Mouse (Mus musculus): Measurements from ENCODE around the gene Padi2. TPM values are rescaled to one million over a fixed set of nuclear protein-coding genes. Genes with fewer than 3 reads are reported as not detected.
A peak's percentile ranks its signal among the peaks of the same experiment; 100 is the strongest.

The Padi2 gene
- 2.1 TPM for polyA plus RNA-seq (2012; fragmentation: generic; extraction: Trizol)
- long read RNA-seq, experiment 1: 0 reads
- long read RNA-seq, experiment 2: 0 reads

GRCm38 (mm10) chr4:140906076-140906826 lies at the start of gene Padi2:
Padi2 (plus strand) TSS chr4:140906344.
- H3K79me3 ChIP-seq (ENCODE audit: low read depth): no peaks in the 10 kb centered on the region
- H3ac ChIP-seq (ENCODE audit: control insufficient read depth, insufficient read length, low read depth): peak within 1 kb of the TSS; percentile 7
- TF ChIP-seq CEBPB (IDR thresholded peaks at IDR 0.05; ENCODE audit: low read depth) (no peak), CTCF (IDR thresholded peaks at IDR 0.05; ENCODE audit: control insufficient read depth, insufficient read depth, insufficient read length) (no peak), MYOG (IDR thresholded peaks at IDR 0.05; ENCODE audit: control insufficient read depth, extremely low read depth, insufficient read length) (no peak), USF1 (IDR thresholded peaks at IDR 0.05; ENCODE audit: low read depth) (no peak), MAX (IDR thresholded peaks at IDR 0.05) (no peak), FOSL1 (IDR thresholded peaks at IDR 0.05; ENCODE audit: insufficient read depth, low read length, poor library complexity, severe bottlenecking) (no peak), MYOD1 (IDR thresholded peaks at IDR 0.05; ENCODE audit: control insufficient read depth, insufficient read length, low read depth) (no peak)
- H3K4me3 ChIP-seq (ENCODE audit: insufficient read depth, poor library complexity, severe bottlenecking): no peak within 1 kb of the TSS
- no peaks in the 10 kb centered on the region for H3K27me3 ChIP-seq (ENCODE audit: control insufficient read depth, insufficient read depth, insufficient read length)
- no peaks in the 10 kb centered on the region for H3K79me2 ChIP-seq (ENCODE audit: control insufficient read depth, insufficient read depth)
- H3K36me3 ChIP-seq (ENCODE audit: control insufficient read depth, insufficient read depth): no peaks in the 10 kb centered on the region

DNA sequence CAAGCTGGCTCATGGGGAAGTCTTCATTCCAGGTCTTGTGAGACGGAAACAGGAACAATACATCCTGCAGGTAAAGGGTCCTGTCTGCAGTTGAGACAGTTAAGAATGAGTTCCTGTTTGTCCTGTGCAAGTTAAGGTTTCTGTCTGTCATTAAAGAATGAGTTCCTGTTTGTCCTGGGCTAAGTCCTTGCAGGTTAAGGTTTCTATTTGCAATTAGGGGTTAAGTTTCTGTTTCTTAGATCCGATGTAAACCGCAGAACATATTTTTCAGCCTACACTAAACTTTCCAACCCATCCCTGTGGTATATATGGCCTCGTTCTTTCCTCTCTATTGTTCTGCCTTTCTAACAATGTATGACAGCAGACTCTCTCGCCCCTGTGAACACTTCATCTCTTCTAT lies 49.1 kb upstream of the Padi2 start:
- Histone ChIP-seq H3K79me2 (ENCODE audit: control insufficient read depth, insufficient read depth) (no peaks in the 10 kb centered on the region), H3K36me3 (ENCODE audit: control insufficient read depth, insufficient read depth) (no peaks in the 10 kb centered on the region), H3K27me3 (ENCODE audit: control insufficient read depth, insufficient read depth, insufficient read length) (no peaks in the 10 kb centered on the region), H3K4me3 (ENCODE audit: insufficient read depth, poor library complexity, severe bottlenecking) (no peak overlapping the region), H3ac (ENCODE audit: control insufficient read depth, insufficient read length, low read depth) (no peak overlapping the region), H3K79me3 (ENCODE audit: low read depth) (no peaks in the 10 kb centered on the region)
- TF ChIP-seq MYOD1 (IDR thresholded peaks at IDR 0.05; ENCODE audit: control insufficient read depth, insufficient read length, low read depth) (no peak), CEBPB (IDR thresholded peaks at IDR 0.05; ENCODE audit: low read depth) (no peak), MYOG (IDR thresholded peaks at IDR 0.05; ENCODE audit: control insufficient read depth, extremely low read depth, insufficient read length) (no peak), CTCF (IDR thresholded peaks at IDR 0.05; ENCODE audit: control insufficient read depth, insufficient read depth, insufficient read length) (no peak), MAX (IDR thresholded peaks at IDR 0.05) (no peak), USF1 (IDR thresholded peaks at IDR 0.05; ENCODE audit: low read depth) (no peak), FOSL1 (IDR thresholded peaks at IDR 0.05; ENCODE audit: insufficient read depth, low read length, poor library complexity, severe bottlenecking) (no peak)

DNA sequence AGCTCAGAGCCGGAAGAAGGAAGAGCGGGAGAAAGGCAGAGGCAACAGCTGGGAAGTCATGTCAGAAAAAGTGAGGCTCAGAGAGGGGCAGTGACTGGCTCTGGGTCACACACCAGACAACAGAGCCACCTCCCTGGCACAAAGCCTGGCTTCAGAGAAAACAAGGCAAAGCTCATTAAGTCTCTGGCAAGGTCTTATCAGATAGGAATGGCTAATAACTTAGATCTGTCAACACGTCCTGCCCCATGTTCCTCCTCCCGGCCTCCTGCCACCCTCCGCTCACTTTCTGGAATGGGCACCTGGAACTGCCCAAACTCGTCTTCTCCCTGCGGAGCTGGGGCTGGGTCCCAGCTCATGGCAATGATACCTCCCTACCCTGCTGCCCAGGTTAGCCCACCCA lies 48.3 kb upstream of the Padi2 start:
- Histone ChIP-seq H3K36me3 (ENCODE audit: control insufficient read depth, insufficient read depth) (no peaks in the 10 kb centered on the region), H3K27me3 (ENCODE audit: control insufficient read depth, insufficient read depth, insufficient read length) (no peaks in the 10 kb centered on the region)
- TF ChIP-seq CTCF (IDR thresholded peaks at IDR 0.05; ENCODE audit: control insufficient read depth, insufficient read depth, insufficient read length): no peak
- TF ChIP-seq FOSL1 (IDR thresholded peaks at IDR 0.05; ENCODE audit: insufficient read depth, low read length, poor library complexity, severe bottlenecking): no peak
- TF ChIP-seq MAX (IDR thresholded peaks at IDR 0.05): no peak
- no peak for TF ChIP-seq USF1 (IDR thresholded peaks at IDR 0.05; ENCODE audit: low read depth)
- no peak for TF ChIP-seq MYOG (IDR thresholded peaks at IDR 0.05; ENCODE audit: control insufficient read depth, extremely low read depth, insufficient read length)
- no peak for TF ChIP-seq MYOD1 (IDR thresholded peaks at IDR 0.05; ENCODE audit: control insufficient read depth, insufficient read length, low read depth)
- TF ChIP-seq CEBPB (IDR thresholded peaks at IDR 0.05; ENCODE audit: low read depth): no peak

GRCm38 (mm10) chr4:140859291-140859690 lies 46.9 kb upstream of the Padi2 start:
- no peak for TF ChIP-seq CTCF (IDR thresholded peaks at IDR 0.05; ENCODE audit: control insufficient read depth, insufficient read depth, insufficient read length)
- no peak for TF ChIP-seq FOSL1 (IDR thresholded peaks at IDR 0.05; ENCODE audit: insufficient read depth, low read length, poor library complexity, severe bottlenecking)
- TF ChIP-seq USF1 (IDR thresholded peaks at IDR 0.05; ENCODE audit: low read depth): no peak
- no peak for TF ChIP-seq MYOD1 (IDR thresholded peaks at IDR 0.05; ENCODE audit: control insufficient read depth, insufficient read length, low read depth)
- no peak for TF ChIP-seq MYOG (IDR thresholded peaks at IDR 0.05; ENCODE audit: control insufficient read depth, extremely low read depth, insufficient read length)
- no peak for TF ChIP-seq CEBPB (IDR thresholded peaks at IDR 0.05; ENCODE audit: low read depth)
- no peak for TF ChIP-seq MAX (IDR thresholded peaks at IDR 0.05)
- H3K4me3 ChIP-seq (ENCODE audit: insufficient read depth, poor library complexity, severe bottlenecking): no peak overlapping the region
- H3K36me3 ChIP-seq (ENCODE audit: control insufficient read depth, insufficient read depth): no peaks in the 10 kb centered on the region

More for the DNA sequence above, 48.3 kb upstream of the Padi2 start:
- H3ac ChIP-seq (ENCODE audit: control insufficient read depth, insufficient read length, low read depth): no peak overlapping the region
- H3K79me3 ChIP-seq (ENCODE audit: low read depth): no peaks in the 10 kb centered on the region
- no peak overlapping the region for H3K4me3 ChIP-seq (ENCODE audit: insufficient read depth, poor library complexity, severe bottlenecking)
- no peaks in the 10 kb centered on the region for H3K79me2 ChIP-seq (ENCODE audit: control insufficient read depth, insufficient read depth)

DNA sequence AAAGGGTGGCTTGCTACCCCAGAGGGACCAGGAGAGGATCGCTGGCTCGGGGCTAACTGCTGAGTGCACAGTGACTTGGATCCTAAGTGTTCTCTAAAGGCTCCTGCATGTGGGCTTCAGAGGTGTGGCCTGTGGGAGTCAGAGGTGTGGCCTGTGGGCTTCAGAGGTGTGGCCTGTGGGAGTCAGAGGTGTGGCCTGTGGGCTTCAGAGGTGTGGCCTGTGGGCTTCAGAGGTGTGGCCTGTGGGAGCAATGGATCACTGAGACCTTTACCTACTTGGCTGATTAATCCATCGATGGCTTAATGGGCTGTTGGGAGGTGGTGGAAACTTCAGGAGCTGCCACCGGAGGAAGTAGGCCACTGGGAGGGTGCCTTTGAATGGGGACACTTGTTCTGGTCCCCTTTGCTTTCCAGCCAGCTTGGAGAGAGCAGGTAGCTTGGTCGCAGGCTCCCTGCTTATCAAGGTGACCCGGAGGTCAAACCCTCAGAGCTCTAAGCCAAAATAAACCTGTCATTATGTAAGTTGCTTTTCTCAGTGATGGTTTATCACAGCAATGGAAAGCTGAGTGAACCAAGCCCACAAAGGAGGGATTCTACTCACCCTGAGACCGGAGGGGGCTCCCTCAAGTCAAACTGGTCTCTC lies 45.9 kb upstream of the Padi2 start:
- no peaks in the 10 kb centered on the region for H3K36me3 ChIP-seq (ENCODE audit: control insufficient read depth, insufficient read depth)
- no peak overlapping the region for H3ac ChIP-seq (ENCODE audit: control insufficient read depth, insufficient read length, low read depth)
- H3K79me3 ChIP-seq (ENCODE audit: low read depth): no peaks in the 10 kb centered on the region
- H3K27me3 ChIP-seq (ENCODE audit: control insufficient read depth, insufficient read depth, insufficient read length): no peaks in the 10 kb centered on the region
- H3K79me2 ChIP-seq (ENCODE audit: control insufficient read depth, insufficient read depth): no peaks in the 10 kb centered on the region
- no peak for TF ChIP-seq CTCF (IDR thresholded peaks at IDR 0.05; ENCODE audit: control insufficient read depth, insufficient read depth, insufficient read length)
- TF ChIP-seq FOSL1 (IDR thresholded peaks at IDR 0.05; ENCODE audit: insufficient read depth, low read length, poor library complexity, severe bottlenecking): no peak
- no peak for TF ChIP-seq USF1 (IDR thresholded peaks at IDR 0.05; ENCODE audit: low read depth)
- no peak for TF ChIP-seq MYOG (IDR thresholded peaks at IDR 0.05; ENCODE audit: control insufficient read depth, extremely low read depth, insufficient read length)
- no peak for TF ChIP-seq CEBPB (IDR thresholded peaks at IDR 0.05; ENCODE audit: low read depth)
- no peak for TF ChIP-seq MYOD1 (IDR thresholded peaks at IDR 0.05; ENCODE audit: control insufficient read depth, insufficient read length, low read depth)
- no peak for TF ChIP-seq MAX (IDR thresholded peaks at IDR 0.05)
- H3K4me3 ChIP-seq (ENCODE audit: insufficient read depth, poor library complexity, severe bottlenecking): no peak overlapping the region

More at GRCm38 (mm10) chr4:140859291-140859690, 46.9 kb upstream of the Padi2 start:
- no peaks in the 10 kb centered on the region for H3K79me2 ChIP-seq (ENCODE audit: control insufficient read depth, insufficient read depth)
- no peak overlapping the region for H3ac ChIP-seq (ENCODE audit: control insufficient read depth, insufficient read length, low read depth)
- H3K27me3 ChIP-seq (ENCODE audit: control insufficient read depth, insufficient read depth, insufficient read length): no peaks in the 10 kb centered on the region
- no peaks in the 10 kb centered on the region for H3K79me3 ChIP-seq (ENCODE audit: low read depth)

Measured in C2C12 (cell line).